Mouse (Mus musculus) hindbrain, embryonic 11.5 days (tissue): ENCODE results near the gene Defb25. TPM values are rescaled to one million over a fixed set of nuclear protein-coding genes. Genes with fewer than 3 reads are reported as not detected.
A peak's percentile ranks its signal among the peaks of the same experiment; 100 is the strongest.

Experiments used
- ATAC-seq: fragments of 200-750 bp; cut with Nextera tagmentation; 2 replicates; pipeline ENCODE4 v1.8.0; 2017; ENCODE audit warnings: mild to moderate bottlenecking, moderate TSS enrichment, moderate library complexity; ENCODE audit not compliant: low FRiP score
- DNase-seq: peaks from one replicate; pipeline ENCODE4 v3.0.0-alpha.2; 2015; ENCODE audit warnings: low spot score
- H3K27ac ChIP-seq: fragments of 300-500 bp; sonication (generic); 2 replicates; pipeline ENCODE4 v1.5.1; 2014; ENCODE audit warnings: mild to moderate bottlenecking, low read depth, low read length
- H3K27me3 ChIP-seq: fragments of 300-500 bp; sonication (generic); 2 replicates; pipeline ENCODE4 v1.6.1; 2014; ENCODE audit warnings: mild to moderate bottlenecking, low read length, moderate library complexity, mixed read lengths; ENCODE audit not compliant: control insufficient read depth, insufficient read depth
- H3K36me3 ChIP-seq: fragments of 300-500 bp; sonication (generic); 2 replicates; pipeline ENCODE4 v1.6.1; 2014; ENCODE audit warnings: mild to moderate bottlenecking, low read length, moderate library complexity, mixed read lengths; ENCODE audit not compliant: control insufficient read depth, insufficient read depth
- H3K4me1 ChIP-seq: fragments of 300-500 bp; sonication (generic); replicated peaks from 2 replicates; pipeline ENCODE4 v1.6.1; 2014; ENCODE audit warnings: low read length, mixed read lengths; ENCODE audit not compliant: control insufficient read depth, insufficient read depth
- H3K4me2 ChIP-seq: fragments of 300-500 bp; sonication (generic); replicated peaks from 2 replicates; pipeline ENCODE4 v1.6.1; 2014; ENCODE audit warnings: mild to moderate bottlenecking, low read depth, low read length
- H3K4me3 ChIP-seq: fragments of 300-500 bp; sonication (generic); 2 replicates; pipeline ENCODE4 v1.5.1; 2014; ENCODE audit warnings: low read depth, low read length
- H3K9ac ChIP-seq: fragments of 300-500 bp; sonication (generic); 2 replicates; pipeline ENCODE4 v1.6.1; 2014; ENCODE audit warnings: low read depth, low read length
- H3K9me3 ChIP-seq: fragments of 300-500 bp; sonication (generic); 2 replicates; pipeline ENCODE4 v1.6.1; 2016; ENCODE audit warnings: low read length; ENCODE audit not compliant: control insufficient read depth
- WGBS: fragments of 180-500 bp; shearing (Covaris S2); extraction: QIAGEN DNeasy Blood & Tissue Kit; methylation state at CpG from one replicate; pipeline ENCODE4 v1.1.7; 2014; 5-methylcytosine and 5-hydroxymethylcytosine counted together
- polyA plus RNA-seq: library from polyadenylated mRNA; unstranded; fragments of >200 nt; fragmentation: Nextera tagmentation; extraction: Ambion mirVana; gene quantifications from 2 replicates; pipeline ENCODE4 v1.2.1, GENCODE M21; 2014

Defb25 gene
- polyA plus RNA-seq, 1 experiment from 2014 or later = not detected

DNA sequence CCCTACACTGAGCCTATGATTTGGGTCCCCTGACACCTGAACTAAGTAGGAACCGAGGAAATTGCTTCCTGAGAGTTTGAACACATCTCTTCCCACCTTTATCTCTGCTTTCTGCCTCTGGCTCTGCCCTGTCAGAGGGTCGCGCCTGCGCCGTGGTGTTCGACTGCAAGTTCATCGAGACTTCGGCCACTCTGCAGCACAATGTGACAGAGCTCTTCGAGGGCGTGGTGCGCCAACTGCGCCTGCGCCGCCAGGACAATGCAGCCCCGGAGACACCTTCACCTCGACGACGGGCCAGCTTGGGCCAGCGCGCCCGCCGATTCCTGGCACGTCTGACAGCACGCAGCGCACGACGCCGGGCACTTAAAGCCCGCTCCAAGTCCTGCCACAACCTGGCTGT, 11.5 kb upstream of the Defb25 start:
- Histone ChIP-seq H3K9me3 (no peaks in the 10 kb centered on the region), H3K9ac (no peak overlapping the region), H3K4me1 (no peaks in the 10 kb centered on the region), H3K4me2 (no peak overlapping the region), H3K27me3 (0 out of 2 replicates have a peak, but pooled peaks cover 2% of the 10 kb centered on the region), H3K36me3 (no peaks in the 10 kb centered on the region), H3K4me3 (no peak overlapping the region), H3K27ac (no peak overlapping the region)
- 76% methylated on average over 29 of the region's 29 CpGs for WGBS
- ATAC-seq = no peak
- no peak for DNase-seq

DNA sequence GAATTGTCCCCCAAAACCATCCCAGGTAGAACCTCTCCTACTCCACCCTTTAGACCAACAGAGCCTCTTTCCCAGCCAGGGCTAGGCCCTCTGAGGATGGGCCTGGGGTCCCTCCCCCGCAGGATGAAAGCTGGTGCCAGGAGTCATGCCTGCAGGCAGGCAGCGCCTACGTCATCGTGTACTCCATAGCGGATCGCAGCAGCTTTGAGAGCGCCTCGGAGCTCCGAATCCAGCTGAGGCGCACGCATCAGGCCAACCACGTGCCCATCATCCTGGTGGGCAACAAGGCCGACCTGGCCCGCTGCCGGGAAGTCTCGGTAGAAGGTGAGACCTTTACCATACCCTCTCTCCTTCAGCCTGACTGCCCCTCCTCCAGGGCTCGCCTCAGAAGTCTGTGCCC, 10.5 kb upstream of the Defb25 start:
- peaks cover 9% of the 10 kb centered on the region for H3K27me3 ChIP-seq
- H3K27ac ChIP-seq = no peak overlapping the region
- ATAC-seq (no peak), DNase-seq (no peak)
- H3K9ac ChIP-seq = no peak overlapping the region
- no peaks in the 10 kb centered on the region for H3K4me1 ChIP-seq
- H3K4me3 ChIP-seq = no peak overlapping the region
- WGBS = 39% methylated on average over 17 of the region's 17 CpGs
- no peaks in the 10 kb centered on the region for H3K9me3 ChIP-seq
- no peaks in the 10 kb centered on the region for H3K36me3 ChIP-seq
- H3K4me2 ChIP-seq = no peak overlapping the region

DNA sequence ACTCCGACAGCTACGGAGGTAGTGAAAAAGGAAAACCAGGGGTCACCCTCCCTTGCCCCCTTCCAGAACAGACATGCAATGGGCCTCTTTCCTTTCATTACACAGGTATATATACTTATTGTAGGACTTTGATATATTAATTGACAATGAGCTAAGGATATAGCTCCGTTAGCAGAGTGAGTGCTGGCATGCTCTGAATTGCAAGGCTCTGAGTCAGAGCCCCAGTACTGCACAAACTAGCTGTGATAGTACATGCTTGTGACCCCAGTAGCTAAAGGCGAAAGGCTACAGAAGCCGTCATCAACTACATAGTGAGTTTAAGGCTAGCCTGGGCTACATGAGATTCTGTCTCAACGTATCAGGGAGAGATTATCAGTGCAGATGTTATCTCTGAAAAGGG, 7.1 kb upstream of the Defb25 start:
- DNase-seq (no peak), ATAC-seq (no peak)
- H3K4me2 ChIP-seq = no peak overlapping the region
- 85% methylated on average over 6 of the region's 6 CpGs for WGBS
- H3K36me3 ChIP-seq = no peaks in the 10 kb centered on the region
- no peak overlapping the region for H3K4me3 ChIP-seq
- H3K4me1 ChIP-seq = peaks cover 7% of the 10 kb centered on the region; the same call in 1 of the 2 replicates
- no peaks in the 10 kb centered on the region for H3K9me3 ChIP-seq
- peaks cover 32% of the 10 kb centered on the region for H3K27me3 ChIP-seq
- no peak overlapping the region for H3K9ac ChIP-seq
- H3K27ac ChIP-seq = no peak overlapping the region

DNA sequence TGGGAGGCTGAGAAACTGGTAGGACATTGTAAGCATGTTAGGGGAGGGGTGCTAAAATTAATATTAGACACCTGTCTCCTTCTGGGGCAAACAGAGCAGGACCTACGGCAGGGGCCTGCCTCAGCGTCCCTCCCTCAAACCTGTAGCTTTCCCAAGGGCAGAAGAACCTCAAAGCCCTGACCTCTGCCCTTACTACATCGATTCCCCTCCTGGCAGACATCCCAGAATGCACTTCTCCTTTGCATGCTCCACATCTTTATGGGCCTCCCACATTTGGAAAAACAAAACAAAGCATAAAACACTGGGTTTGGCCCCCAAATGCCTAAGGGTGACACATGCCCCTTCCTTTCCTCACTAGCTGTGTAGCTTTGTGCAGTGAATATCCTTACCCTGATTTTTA, 6.4 kb upstream of the Defb25 start:
- Histone ChIP-seq H3K4me3 (no peak overlapping the region), H3K27ac (no peak overlapping the region), H3K36me3 (no peaks in the 10 kb centered on the region), H3K4me1 (peaks cover 7% of the 10 kb centered on the region; the same call in 1 of the 2 replicates), H3K4me2 (no peak overlapping the region), H3K27me3 (peaks cover 32% of the 10 kb centered on the region), H3K9ac (no peak overlapping the region), H3K9me3 (no peaks in the 10 kb centered on the region)
- 88% methylated on average over 3 of the region's 3 CpGs for WGBS
- ATAC-seq = no peak
- DNase-seq = no peak

DNA sequence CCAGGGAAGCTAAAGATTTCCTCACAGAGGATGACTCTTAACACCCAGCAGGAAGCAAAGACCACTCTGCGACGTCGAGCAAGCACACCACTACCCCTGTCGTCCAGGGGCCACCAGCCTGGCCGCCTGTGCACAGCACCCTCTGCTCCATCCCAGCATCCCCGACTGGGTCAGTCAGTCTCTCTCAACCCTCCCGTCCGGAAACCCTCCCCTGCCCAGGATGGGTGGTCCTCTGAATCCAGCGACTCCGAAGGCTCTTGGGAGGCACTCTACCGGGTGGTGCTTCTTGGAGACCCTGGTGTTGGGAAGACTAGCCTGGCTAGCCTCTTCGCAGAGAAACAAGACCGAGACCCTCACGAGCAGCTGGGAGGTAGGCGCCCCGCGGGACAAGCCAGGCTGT, 5.2 kb upstream of the Defb25 start:
- ATAC-seq (no peak), DNase-seq (no peak)
- Histone ChIP-seq H3K9ac (no peak overlapping the region), H3K27me3 (peaks cover 32% of the 10 kb centered on the region), H3K36me3 (no peaks in the 10 kb centered on the region), H3K4me3 (no peak overlapping the region), H3K27ac (no peak overlapping the region), H3K9me3 (no peaks in the 10 kb centered on the region), H3K4me2 (no peak overlapping the region), H3K4me1 (peaks cover 7% of the 10 kb centered on the region; the same call in 1 of the 2 replicates)
- 37% methylated on average over 17 of the region's 17 CpGs for WGBS

DNA sequence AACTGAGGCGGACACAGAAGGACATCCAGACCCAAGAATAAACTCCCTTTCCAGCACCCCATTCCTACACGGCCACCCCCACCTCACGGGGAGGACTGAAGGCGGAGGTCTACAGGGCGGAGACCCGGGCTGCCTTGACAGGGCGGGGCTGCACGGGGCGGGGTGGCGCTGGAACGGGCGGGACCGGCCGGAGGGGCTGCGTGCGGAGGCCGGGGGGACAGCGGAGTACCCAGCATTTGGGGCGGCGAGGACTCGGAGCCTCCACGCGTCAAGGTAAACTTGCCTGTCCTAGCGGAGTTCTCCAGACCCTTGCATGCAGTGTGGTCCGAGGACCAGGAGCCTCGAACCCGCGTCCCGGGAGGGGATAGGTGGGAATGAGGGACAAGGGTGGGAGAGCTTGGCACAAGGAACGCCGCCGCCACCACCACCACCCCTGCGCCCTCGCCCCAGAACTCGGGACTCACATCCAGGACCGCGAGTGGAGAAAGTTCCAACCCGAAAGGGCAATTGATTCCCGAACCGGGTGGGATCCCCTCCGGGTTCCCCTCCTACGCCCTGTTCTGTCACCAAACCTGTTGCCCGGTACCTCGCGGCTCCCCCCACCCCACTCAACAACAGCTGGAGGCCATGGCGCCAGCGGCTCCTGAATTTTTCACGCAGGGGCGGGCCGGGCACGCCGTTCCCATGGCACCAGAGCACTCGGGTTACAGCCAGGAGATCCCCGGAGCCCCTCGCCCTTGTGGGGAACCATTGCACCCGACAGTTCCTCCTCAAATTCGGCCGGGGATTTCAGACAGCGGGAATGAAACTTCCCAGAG, 4.1 kb upstream of the Defb25 start, which contains the start of gene Rem1:
Gene Rem1 (plus strand): TSS at position 178 of the 818 bp plus-strand sequence.
- H3K4me2 ChIP-seq = peak within 1 kb of the TSS; percentile 55
- WGBS = under 1% methylated on average over 57 of the region's 59 CpGs
- no peak within 1 kb of the TSS for H3K27ac ChIP-seq
- ATAC-seq (no peak), DNase-seq (peak; percentile 54)
- H3K4me3 ChIP-seq = peak within 1 kb of the TSS; percentile 27
- no peaks in the 10 kb centered on the region for H3K36me3 ChIP-seq
- no peak within 1 kb of the TSS; the same call in 1 of the 2 replicates for H3K9ac ChIP-seq
- no peaks in the 10 kb centered on the region for H3K9me3 ChIP-seq
- peaks cover 7% of the 10 kb centered on the region; the same call in 1 of the 2 replicates for H3K4me1 ChIP-seq
- H3K27me3 ChIP-seq = peaks cover 32% of the 10 kb centered on the region

DNA sequence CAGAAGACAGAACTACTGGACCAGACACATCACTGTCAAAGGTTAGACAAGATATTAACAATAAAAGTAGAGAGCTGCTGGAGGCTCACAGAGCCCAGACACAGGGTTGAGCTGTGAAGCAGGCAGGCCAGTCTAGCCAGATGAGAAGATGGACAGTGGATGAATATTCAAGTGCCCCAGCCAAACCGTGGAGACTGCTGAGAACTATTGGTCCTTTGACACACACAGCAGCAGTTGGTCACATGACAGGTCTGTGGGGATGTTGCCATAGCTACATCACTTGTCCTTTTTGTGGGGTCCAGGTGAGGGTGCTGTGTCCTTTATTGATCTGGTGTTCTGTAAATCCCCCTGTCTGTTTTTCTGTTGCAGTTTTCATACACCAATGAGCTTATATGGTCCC, 2.4 kb upstream of the Defb25 start:
- Histone ChIP-seq H3K27me3 (peaks cover 32% of the 10 kb centered on the region), H3K4me3 (no peak overlapping the region), H3K9me3 (no peaks in the 10 kb centered on the region), H3K36me3 (no peaks in the 10 kb centered on the region), H3K4me2 (no peak overlapping the region), H3K27ac (no peak overlapping the region), H3K9ac (no peak overlapping the region), H3K4me1 (peaks cover 7% of the 10 kb centered on the region; the same call in 1 of the 2 replicates)
- 6% methylated on average over 1 of the region's 1 CpGs for WGBS
- DNase-seq (no peak), ATAC-seq (peak; percentile 58; the same call in 1 of the 2 replicates)

DNA sequence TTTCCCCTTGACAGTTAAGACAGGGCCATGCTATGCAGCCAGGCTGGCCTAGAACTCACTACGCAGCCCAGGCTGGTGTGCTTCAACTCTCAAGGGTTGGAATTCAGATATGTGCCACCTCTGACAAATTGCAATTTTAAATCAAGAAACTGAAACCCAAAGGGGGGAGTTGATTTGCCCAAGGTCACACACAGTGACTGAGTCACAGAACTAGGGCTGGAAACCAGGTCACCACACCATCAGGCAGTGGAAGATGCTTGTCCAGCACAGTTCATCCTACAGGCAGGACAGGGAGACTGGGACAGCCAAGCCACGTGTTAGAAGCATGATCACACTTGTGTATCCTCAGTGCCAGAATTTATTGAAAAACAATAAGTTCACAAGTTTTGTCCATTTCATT, 1.7 kb upstream of the Defb25 start:
- Histone ChIP-seq H3K27me3 (peaks cover 32% of the 10 kb centered on the region), H3K9me3 (no peaks in the 10 kb centered on the region), H3K36me3 (no peaks in the 10 kb centered on the region), H3K9ac (no peak overlapping the region), H3K4me3 (no peak overlapping the region), H3K4me2 (no peak overlapping the region), H3K4me1 (peaks cover 7% of the 10 kb centered on the region; the same call in 1 of the 2 replicates), H3K27ac (no peak overlapping the region)
- 81% methylated on average over 2 of the region's 2 CpGs for WGBS
- DNase-seq = no peak
- ATAC-seq = no peak

DNA sequence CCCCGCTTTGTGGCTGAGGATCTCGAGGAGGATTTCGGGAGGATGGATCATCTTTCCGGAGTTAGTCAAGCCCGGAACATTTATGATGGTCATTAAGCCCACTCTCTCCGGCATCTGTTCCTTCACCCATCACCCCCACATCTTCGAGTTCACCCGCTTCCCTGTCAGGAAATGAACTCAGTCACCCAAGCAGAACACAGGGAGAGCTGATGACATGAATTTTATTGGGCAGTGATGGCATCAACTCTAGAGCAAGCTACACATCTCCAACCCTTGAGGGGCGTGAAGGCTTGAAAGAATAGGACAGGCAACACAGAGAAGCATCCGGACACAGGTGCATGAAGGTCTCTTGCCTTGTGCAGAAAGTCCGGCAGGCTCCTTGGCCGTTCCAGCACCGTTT, 702 bp downstream of the Defb25 start:
- no peaks in the 10 kb centered on the region for H3K9me3 ChIP-seq
- H3K27ac ChIP-seq = no peak overlapping the region
- H3K27me3 ChIP-seq = peaks cover 13% of the 10 kb centered on the region
- no peak overlapping the region for H3K4me2 ChIP-seq
- WGBS = 90% methylated on average over 13 of the region's 13 CpGs
- DNase-seq (no peak), ATAC-seq (no peak)
- H3K4me3 ChIP-seq = no peak overlapping the region
- peaks cover 5% of the 10 kb centered on the region; the same call in 1 of the 2 replicates for H3K4me1 ChIP-seq
- no peaks in the 10 kb centered on the region for H3K36me3 ChIP-seq
- no peak overlapping the region for H3K9ac ChIP-seq
